Mouse (Mus musculus): ENCODE measurements at regions not wholly inside any gene's neighbourhood (a gene's known extent, or its start where the extent isn't known, plus 50 kb on each side); places are given as distances from the start of the nearest gene placed in this dataset.

- DNase-seq (ENCODE audit: low read depth, low spot score) = no peak
Measured at GRCm38 (mm10) chrX:162235552-162235951, 76.0 kb upstream of the Nhs start.

DNA sequence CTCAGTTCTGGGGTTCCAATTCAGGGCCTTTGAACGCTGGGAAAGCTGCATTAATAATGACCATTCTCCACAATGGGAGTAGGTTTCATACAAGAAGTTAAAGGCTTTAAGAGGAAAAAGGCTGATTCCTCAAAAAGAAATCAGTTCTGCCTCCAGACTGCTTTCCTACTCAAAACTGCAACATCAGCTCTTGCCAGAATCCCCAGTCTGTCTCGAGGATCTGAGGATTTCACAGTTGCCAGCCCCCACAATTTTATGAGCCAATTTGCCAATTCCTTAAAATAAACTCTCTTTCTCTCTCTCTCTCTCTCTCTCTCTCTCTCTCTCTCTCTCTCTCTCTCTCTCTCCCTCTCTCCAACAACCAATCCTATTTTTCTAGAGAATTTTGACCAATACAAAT lies 51.3 kb upstream of the Nhs start:
- no peak for DNase-seq (ENCODE audit: low read depth, low spot score)
